Mouse (Mus musculus) activated CD4-positive, CD25-positive, alpha-beta regulatory T cell, adult 4 months (primary cell): Measurements from ENCODE around the gene Src. TPM values are rescaled to one million over a fixed set of nuclear protein-coding genes. Genes with fewer than 3 reads are reported as not detected.

ENCODE experiments used
- ATAC-seq: one replicate; pipeline ENCODE4 v1.8.0; 2017
- polyA plus RNA-seq, 2 experiments: library from polyadenylated mRNA; unstranded; fragments of 100-300 nt; shearing (Covaris generic); gene quantifications; one replicate each; pipeline ENCODE4 v1.2.1; 2017

The Src gene
- polyA plus RNA-seq, 2 experiments from 2014 or later = 2.0 to 2.1 TPM

DNA sequence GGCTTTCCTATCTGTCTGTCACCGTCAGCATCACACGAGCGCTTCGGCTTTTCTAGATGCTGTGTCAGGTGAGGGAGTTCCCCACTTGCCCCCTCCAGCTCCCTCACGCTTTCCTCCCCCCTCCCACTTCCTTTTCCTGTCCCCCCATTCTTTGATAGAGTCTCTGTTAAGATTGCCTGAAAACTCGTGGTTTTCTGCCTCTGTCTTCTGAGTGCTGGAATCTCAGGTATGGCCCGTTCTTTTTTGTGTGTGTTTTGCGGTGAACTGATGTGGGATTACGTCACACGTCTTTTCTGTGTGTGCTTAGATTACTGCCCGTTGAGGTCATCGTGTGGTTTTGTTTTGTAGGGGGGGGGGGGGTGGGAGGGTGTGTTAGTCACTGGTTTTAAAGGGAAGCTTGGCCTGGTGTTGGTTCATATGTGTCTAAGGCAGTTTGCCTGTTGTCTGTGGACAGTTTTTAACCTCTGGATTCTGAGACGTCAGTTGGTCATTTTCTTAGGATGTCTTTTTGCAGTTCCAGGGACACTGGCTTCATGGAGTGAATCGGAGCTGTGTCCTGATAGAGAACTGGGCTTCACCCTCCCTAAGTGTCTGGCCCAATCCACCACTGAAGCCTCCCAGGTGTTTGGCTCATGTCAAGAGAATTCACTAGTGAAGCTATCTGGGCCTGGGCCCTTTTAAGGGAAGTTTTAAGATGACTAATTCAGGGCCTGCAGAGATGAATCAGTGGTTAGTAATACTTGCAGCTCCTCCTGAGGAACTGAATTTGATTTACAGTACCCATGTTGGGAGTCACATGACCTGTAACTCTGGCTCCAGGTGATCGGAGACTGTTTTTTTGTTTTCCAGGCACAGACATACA lies 29.3 kb downstream of the Src start:
- peak; percentile 92 for ATAC-seq

- ATAC-seq = no peak
These were observed 30.1 kb downstream of the Src start for GRCm38 (mm10) chr2:157448356-157448755.

GRCm38 (mm10) chr2:157450905-157451304 lies 32.7 kb downstream of the Src start:
- no peak for ATAC-seq

DNA sequence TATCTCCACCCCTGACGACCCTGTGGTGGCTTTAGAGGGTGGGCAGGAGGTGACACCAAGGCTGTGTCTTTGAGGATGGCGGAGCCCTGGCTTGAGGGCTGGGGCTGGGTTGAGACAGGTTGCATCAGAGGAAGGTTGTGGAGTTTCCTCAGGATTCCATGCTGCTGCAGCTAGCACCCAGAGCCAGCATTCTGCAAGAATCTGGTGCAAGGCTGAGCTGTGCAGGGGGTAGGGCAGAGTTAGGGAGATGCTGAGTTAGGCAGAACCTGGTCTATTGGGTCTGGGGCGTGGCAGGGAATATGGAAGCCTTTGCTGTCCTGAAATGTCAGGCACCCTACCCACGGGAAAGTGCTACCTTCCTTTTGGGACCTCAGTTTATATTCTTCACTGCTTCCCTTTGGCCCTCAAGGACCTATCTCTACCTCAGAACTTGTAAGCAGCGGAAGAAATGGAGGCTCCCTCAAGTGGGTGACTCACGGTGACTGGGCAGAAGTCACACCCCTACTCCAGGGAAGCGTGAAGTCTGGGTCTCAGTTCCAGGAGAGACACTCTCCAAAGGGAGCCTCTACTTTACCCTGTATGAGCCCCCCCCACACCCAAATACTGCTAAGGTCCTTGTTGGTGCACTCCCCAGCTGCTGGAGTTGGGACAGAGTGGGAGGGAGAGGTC lies 33.3 kb downstream of the Src start:
- ATAC-seq = no peak

DNA sequence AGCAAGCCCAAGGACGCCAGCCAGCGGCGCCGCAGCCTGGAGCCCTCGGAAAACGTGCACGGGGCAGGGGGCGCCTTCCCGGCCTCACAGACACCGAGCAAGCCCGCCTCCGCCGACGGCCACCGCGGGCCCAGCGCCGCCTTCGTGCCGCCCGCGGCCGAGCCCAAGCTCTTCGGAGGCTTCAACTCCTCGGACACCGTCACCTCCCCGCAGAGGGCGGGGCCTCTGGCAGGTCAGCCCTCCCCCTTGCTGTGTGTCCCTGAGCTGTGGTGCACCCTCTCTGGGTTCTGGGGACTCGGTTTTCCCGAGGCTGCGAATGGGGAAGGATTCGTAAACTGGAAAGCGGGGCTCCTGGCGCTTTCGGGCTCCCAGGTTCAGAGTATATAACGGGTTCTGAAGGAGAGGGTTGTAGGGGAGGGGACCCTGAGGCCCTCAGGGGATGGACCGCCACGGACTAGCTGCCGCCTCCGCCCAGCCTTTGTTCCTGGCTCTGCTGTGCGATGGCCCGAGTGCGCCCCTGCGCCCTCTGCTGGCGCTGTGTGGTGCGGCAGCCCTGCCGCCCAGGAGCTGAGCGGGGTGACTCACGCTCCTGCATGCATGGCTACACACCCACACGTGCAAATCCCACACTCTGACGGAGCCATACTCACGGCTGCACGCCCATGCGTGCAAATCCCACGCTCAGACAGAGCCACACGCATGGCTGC lies 39.0 kb downstream of the Src start:
- ATAC-seq = peak; percentile 89

DNA sequence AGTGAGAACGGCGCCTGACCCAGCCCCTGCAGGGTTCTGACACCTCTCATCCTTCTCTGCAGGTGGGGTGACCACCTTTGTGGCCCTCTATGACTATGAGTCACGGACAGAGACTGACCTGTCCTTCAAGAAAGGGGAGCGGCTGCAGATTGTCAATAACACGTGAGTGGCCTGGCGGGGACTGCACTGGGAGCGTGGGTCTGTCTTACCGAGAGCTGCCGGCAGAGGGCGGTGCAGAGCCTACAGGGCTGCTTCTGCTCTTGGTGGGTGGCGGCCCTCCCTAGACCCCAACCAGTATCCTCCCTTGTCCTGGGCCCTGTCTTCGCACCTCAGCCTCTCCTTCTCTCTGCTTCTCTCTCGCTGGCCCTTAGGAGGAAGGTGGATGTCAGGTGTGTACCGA lies 40.2 kb downstream of the Src start:
- ATAC-seq = peak; percentile 29

GRCm38 (mm10) chr2:157459736-157460135 lies 41.5 kb downstream of the Src start:
- ATAC-seq = no peak

- no peak for ATAC-seq
These were observed 44.8 kb downstream of the Src start for GRCm38 (mm10) chr2:157462776-157463710.

DNA sequence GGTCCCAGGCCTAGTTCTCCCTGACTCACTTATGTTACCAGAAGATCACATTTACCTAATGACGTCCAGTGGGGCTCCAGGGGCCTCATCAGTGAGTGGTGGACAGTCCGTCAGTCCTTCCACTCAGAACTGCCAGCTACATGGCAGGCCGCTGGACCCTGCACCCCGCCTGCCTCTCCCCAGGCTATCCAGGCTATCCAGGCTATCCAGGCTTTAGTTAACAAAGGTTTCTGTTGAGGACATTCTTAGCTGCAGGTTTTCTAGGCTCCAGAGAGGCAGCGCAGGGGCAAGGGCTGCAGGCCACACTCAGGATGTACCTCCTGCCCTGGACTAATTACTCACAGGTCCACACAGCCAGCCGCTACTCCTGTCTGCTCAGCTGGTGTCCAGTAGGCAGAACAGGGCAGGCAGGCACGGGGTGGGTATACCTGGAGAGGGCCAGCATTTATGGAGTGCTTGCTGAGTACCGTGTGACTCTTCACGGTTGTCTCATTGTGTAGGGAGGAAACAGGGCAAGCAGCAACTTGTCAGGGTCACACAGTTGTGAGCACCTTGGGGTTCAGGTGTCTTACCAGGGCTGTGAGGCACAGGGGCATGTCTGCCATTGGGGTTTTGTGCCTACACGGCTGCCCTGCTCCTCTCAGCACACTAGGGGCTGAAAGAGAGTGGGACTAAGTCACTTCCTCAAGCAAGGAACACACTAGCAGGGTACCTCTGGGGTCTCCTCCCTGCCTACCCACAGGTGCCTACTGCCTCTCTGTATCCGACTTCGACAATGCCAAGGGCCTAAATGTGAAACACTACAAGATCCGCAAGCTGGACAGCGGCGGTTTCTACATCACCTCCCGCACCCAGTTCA lies 45.9 kb downstream of the Src start:
- no peak for ATAC-seq

DNA sequence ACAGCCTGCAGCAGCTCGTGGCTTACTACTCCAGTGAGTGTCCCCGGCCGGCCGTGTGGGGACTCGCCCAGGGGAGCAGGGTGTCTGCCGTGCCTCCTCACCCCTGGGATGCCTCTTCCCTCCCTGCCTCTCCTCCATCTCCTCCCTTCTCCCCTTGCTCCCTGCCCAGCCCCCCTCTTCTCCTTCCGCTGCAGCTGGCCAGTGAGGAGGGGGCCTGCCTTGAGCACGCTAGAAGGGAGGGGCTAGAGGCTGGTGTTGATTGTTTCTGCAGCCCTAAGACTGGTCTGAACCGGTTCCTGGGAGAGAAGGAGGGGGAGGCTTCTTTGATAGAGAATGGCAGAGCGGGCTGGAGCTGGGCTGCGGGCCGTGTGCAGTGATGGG lies 46.5 kb downstream of the Src start:
- no peak for ATAC-seq

GRCm38 (mm10) chr2:157466836-157467235 lies 48.6 kb downstream of the Src start:
- no peak for ATAC-seq

- ATAC-seq = no peak
These were observed 50.0 kb downstream of the Src start for GRCm38 (mm10) chr2:157468130-157468796.

GRCm38 (mm10) chr2:157471292-157471691 lies 53.0 kb downstream of the Src start:
- ATAC-seq = no peak

GRCm38 (mm10) chr2:157471737-157472136 lies 53.5 kb downstream of the Src start:
- no peak for ATAC-seq

DNA sequence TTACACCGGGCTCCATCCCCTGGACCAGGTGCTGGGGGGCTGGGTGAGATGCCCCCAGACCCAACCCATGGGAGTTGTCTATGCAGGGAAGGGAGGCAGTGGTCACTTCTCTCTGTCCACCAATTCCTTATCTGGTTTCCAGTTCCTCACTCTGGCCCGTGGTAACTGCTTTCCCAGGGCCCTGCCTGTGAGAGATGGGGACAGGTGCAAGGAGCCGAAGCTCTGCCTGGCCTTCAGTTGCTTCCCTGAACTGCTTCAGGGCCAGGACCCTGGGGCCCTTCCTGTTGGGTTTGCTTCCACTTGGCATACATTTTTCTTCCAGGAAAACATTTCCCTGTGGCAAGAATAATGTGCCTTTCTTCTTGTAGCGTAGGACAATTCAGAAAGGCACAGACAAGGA lies 54.2 kb downstream of the Src start:
- no peak for ATAC-seq

DNA sequence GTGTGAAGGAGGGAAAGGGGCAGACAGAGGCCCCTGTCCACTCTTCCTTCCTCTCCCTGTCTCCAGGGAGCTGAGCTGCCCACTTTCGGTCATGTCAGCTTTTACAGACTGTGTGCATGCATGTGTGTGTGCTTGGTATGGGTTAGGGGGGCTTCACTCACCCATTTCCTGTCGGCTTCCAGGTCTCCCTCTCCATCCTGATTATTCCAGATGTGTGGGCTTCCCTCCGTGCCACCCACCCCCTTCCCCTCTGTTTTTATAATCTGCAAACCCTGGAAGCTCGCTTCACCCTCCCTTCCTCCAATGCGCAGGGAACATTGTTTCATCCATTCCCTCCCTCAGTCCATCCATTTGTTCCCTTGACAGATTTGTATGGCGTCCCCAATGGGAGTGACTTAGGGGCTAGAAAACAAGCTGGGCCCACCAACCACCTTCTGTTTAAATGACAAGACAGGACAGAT lies 56.1 kb downstream of the Src start:
- no peak for ATAC-seq

DNA sequence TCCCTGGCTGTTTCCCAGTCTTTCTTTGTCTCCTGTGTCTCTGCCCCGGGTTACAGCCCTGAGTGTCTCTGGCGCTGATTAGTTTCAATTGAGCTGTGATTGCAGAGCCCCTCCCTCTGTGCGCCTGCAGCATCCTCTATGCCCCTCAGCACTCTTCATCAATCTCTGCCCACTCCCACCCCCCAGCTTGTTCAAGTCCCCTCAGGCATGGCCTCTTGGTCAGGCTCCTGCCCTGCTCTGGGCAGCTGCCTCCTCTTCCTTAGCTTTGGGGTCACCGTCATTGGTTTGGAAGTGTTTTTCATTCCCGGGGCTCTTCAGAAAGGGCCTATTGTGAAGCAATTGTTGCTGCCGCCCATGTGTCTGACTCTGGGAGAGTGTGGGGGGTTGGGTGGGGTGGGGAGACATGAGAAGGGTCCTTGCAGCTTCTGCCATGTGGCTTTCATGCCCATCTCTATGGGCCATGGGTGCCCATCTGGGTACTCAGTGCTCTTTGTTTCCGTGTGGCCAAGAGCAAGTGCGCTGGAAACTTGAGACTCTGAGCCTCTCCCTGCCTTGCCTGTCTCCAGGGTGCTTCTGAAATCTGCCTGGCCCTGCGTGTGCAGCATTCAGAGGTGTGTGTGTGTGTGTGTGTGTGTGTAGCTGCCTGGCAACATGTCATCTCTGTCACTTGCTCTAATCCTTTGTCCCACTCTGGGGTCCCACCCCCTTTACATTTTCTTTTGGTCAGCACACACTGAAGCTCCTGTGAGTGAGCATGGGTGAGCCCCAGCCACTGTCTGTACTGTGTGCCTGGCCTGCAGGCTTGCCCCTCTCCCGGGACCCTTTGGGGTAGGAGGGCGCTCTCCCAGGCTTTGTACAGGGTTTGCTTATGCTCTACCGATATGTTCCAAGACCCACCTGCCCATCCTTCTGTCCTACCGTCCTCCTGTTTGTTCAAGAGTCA lies 57.5 kb downstream of the Src start:
- no peak for ATAC-seq

GRCm38 (mm10) chr2:157478651-157479050 lies 60.4 kb downstream of the Src start:
- no peak for ATAC-seq

- ATAC-seq = no peak
These were observed 61.8 kb downstream of the Src start for GRCm38 (mm10) chr2:157479858-157480568.
